Mouse (Mus musculus): Measurements from ENCODE around the gene Chaf1b.

Chaf1b gene

GRCm38 (mm10) chr16:93913881-93914576 lies 30.3 kb downstream of the Chaf1b start:
- no peak for DNase-seq

GRCm38 (mm10) chr16:93915338-93915849 lies 31.7 kb downstream of the Chaf1b start:
- DNase-seq = no peak

- peak; percentile 69 for DNase-seq
These were observed 34.3 kb downstream of the Chaf1b start for GRCm38 (mm10) chr16:93917712-93918678.

GRCm38 (mm10) chr16:93918679-93919060 lies 35.0 kb downstream of the Chaf1b start:
- no peak for DNase-seq

GRCm38 (mm10) chr16:93919189-93919588 lies 35.5 kb downstream of the Chaf1b start:
- DNase-seq = no peak

GRCm38 (mm10) chr16:93920673-93921072 lies 37.0 kb downstream of the Chaf1b start:
- no peak for DNase-seq

- no peak for DNase-seq
These were observed 39.2 kb downstream of the Chaf1b start for GRCm38 (mm10) chr16:93922835-93923389.

GRCm38 (mm10) chr16:93923788-93924187 lies 40.1 kb downstream of the Chaf1b start:
- no peak for DNase-seq

GRCm38 (mm10) chr16:93925684-93926247 lies 42.1 kb downstream of the Chaf1b start:
- no peak for DNase-seq

GRCm38 (mm10) chr16:93929370-93930032 lies 45.8 kb downstream of the Chaf1b start:
- DNase-seq = no peak

- DNase-seq = no peak
These were observed 48.8 kb downstream of the Chaf1b start for GRCm38 (mm10) chr16:93932185-93933168.

GRCm38 (mm10) chr16:93934588-93934987 lies 50.9 kb downstream of the Chaf1b start:
- DNase-seq = no peak

- DNase-seq = no peak
These were observed 51.3 kb downstream of the Chaf1b start for GRCm38 (mm10) chr16:93935009-93935408.

GRCm38 (mm10) chr16:93938400-93938846 lies 54.7 kb downstream of the Chaf1b start:
- DNase-seq = peak; percentile 52

GRCm38 (mm10) chr16:93939961-93940360 lies 56.3 kb downstream of the Chaf1b start:
- no peak for DNase-seq

GRCm38 (mm10) chr16:93941781-93942567 lies 58.3 kb downstream of the Chaf1b start:
- no peak for DNase-seq

GRCm38 (mm10) chr16:93942796-93943502 lies 59.2 kb downstream of the Chaf1b start:
- DNase-seq = no peak

GRCm38 (mm10) chr16:93944301-93944700 lies 60.6 kb downstream of the Chaf1b start:
- DNase-seq = no peak

GRCm38 (mm10) chr16:93947396-93947795 lies 63.7 kb downstream of the Chaf1b start:
- DNase-seq = no peak
